Mouse (Mus musculus): ENCODE data around the gene Smim24. TPM values are rescaled to one million over a fixed set of nuclear protein-coding genes. Genes with fewer than 3 reads are reported as not detected.

Gene Smim24
- total RNA-seq, 2 experiments from 2014 or later = not detected

DNA sequence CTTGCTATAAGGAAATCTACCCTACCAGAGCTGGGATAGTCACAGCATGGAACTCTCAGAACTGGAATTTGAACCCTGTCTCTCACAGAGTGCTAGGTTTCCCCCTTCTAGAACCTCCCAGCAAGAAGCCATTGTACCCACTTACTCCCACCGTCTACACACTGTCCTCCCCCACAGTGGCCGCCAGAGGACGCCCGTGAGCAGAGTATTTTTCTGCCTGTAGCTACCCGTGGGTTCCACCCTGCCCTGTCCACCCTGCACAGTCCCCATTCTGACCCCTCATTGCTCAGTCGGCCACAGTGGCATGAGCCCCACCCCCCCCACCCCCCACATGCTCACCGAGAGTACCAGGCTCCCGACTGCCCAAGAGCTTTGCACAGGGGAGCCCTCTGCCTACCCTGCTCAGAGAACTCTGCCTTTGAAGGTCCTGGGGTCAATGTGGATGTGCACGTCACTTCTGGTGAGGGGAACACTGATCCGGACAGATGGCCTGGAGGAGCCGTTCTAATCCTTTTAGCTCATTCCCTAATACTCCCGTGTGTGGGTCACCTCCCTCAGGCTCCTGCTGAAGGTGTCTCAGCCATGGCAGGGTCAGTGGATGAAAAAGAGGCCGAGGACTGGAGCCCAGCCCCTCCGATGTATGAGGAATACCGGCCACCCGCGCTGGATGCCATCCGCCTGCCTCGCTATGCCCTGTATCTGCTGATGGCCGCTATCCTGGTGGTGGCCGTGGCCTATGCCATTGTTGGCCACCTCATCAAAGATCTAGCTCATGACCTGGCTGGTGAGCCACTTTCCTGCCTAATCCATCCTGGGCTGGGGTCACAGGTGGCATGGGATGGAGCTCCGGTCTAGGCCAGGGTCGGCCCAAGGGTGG, 2.8 kb upstream of the Smim24 start:
- peak; percentile 76 for DNase-seq (ENCODE audit: low spot score)

DNA sequence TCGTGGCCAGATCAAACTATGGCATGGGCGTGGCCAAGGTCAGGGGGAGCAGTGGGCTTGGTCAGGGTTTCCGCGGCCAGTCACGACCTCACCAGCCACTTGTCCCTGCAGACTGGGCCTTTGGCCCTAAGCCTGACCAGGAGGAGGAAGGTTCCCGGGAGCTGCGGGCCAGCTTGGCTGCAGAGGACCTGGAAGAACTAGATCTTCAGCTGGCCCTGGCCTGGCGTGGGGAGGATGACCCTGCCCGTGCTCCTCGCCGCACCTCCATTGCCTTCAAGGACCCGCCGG, 2.2 kb upstream of the Smim24 start:
- no peak for DNase-seq (ENCODE audit: low spot score)

DNA sequence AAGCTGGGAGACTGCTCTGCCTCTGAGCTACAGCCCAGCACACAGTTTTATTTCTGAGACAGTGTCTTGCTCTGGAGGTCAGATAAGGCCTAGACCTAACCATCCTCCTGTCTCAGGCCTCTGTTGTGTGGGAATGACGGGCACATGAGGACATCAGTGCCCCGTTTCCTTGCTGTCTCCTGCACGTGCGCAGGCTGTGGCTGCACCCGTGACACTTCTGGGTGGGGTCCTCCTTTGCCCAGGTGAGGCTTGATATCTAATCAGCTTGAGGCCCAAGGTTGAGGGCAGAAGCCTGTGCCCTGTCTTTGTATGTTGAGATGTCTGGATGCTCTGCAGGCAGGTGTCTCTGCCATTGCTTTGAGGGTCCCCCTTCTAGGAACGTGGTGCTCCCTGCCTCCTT, 581 bp upstream of the Smim24 start:
- no peak for DNase-seq (ENCODE audit: low spot score)

DNA sequence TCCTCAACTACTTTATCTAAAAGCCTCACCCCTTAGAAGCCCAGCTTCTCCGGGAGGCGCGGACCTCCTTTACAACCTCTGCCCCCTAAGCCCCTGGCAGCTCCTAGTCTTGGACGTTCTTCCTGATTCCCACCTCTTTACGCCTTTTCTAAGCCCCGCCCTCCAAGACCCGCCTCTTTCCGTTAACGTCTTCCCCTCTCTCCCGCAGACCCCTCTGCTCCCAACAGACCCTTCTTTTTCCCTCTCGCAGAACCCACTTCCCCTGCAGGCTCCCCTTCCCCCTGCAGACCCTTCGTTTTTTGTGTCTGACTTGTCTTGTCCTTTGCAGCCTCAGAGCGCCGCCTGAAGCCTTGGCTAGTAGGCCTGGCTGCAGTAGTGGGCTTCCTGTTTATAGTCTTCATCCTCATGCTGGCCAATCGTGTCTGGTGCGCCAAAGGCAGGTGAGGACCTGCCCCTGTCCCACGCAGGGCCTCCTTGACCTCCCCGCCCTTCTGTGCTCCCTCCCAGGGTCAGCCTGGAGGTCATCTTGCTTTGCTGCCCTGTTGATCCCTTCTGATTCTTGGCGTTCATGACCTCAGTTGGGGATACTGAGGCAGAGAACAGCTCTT, 709 bp downstream of the Smim24 start:
- DNase-seq (ENCODE audit: low spot score) = no peak

DNA sequence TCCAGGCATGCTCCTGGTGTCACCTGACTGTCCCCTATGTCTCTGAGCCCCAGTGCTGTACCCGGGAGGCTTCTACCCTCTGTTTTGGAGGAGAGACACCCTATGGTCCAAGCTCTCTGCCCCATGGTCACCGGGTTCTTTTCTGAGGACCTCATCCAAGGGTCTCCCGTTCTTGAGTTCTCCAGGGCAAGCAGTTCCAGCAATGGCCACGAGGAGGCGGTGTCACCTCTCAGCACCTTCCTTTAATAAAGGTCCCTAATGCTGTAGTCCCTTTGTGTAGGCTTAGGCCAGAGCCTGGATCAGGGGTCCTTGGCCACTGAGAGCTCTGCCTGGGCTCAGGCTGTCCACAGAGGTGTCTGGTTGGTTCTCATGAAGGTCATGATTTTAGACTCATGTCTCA, 2.3 kb downstream of the Smim24 start:
- no peak for DNase-seq (ENCODE audit: low spot score)

DNA sequence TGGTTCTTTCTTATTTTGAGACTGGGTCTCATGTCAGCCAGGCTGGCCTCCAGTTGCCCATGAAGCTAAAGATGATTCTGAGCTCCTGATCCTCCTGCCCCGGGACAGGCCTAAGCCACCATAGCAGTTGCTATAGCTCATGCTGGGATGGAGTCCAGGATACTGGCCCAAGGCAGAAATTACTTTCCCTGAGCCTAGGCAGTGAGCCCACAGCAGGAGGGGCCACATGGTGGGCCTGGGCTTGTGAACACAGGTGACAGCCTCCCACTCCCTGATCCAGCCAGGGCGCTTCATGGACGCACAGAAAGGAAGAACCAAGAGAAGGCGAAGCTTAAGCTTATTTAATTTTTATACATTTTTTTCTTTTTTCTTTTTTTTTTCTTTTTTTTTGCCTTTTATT, 3.0 kb downstream of the Smim24 start:
- no peak for DNase-seq (ENCODE audit: low spot score)

DNA sequence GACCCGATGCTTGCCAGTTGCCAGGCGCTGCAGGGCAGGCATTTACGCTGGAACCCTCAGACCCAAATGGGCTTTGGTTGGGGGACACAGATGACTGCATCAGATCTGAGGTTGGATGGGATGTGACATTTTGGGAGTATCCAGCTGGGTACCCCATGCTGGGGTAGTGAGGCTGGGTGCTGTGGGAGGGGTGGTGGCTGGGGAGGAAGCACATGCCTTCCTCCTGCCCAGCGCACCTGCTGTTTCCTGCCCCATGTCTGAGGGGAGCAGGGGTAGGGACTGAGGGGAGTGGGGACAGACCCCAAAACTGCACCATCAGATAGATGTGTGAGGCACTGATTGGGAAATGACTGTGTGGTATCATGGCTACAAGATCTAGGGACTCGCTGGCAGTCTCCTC, 3.9 kb downstream of the Smim24 start:
- DNase-seq (ENCODE audit: low spot score) = no peak

DNA sequence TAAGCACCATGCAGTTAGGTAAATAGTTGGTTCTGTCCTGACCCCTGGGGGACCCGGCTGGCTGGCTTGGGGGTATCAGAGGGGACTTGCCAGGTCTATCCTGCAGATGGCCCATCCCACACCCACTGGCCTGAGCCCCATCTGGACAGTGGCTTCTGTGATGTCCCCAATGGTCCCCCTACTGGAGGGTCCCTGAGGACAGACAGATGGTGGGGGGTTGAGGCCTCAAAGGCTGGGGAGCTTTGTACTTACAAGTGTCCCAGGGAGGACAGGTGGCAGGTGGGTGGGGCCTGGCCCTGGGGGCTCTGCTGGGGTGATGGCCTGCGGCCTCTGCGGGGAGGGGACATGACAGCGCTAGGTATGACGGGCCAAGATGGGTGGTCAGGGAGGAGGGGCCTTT, 6.4 kb downstream of the Smim24 start:
- DNase-seq (ENCODE audit: low spot score) = no peak

DNA sequence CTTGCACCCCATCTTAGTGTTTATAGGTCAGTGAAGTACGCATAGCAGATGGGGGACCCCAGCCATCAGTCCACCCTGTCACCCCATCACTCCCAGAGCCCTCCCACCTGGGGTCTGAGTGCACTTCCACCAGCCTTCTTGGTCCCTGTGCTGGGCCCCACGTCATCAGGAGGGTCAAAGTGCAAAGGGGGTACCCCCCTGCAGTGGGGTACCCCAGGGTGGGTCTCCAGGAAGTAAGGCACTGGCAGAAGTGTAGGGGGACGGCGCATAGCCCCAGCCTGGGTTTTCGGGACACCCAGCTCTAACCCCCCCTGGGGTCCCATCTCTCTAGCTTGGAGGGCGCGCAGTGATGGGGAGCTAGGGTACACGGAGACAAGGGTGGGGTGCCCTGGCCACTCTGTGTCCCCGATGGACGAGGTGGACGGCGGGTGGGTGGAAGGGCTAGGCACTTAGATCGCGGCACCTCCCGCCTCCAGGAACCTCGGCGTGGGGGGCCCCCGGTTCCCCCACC, 7.0 kb downstream of the Smim24 start:
- no peak for DNase-seq (ENCODE audit: low spot score)

DNA sequence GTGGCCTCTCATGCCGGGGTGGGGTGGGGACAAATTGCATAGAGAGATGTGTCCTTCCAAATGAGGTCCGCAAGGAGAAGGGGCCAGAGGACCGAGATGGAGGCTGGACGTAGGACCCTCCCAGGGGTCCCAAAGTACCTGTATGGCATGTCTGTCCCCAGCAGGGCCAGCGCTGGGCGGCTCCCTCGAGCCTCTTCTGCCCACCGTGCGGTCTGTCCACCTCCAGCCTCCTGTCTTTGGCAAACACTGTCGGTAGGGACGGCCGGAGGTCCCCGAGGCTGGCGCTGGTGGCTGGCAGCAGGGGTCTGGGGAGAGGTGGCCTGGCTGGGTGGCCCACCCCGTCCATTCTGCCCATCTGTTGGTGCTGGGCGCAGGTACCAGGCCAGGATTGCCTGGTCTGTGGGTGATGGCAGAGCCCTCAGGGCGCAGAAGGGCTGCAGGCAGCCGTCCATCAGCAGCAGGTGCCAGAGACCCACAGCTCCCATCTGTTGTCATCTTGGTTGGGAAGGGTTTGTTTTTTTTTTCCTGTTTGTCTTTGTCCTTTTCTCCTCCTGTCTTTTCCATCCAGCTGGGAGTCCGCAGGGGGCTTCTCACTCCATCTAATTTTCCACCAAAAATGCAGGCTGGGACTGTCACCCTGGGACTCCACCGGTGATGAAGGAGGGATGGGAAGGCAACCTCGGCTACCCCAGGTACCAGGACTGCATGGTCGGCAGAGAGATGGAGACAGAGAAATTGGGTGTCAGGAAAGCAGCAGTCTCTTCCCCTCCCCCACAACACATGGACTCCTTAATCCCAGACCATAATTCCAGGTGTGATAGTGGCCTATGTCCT, 7.7 kb downstream of the Smim24 start:
- no peak for DNase-seq (ENCODE audit: low spot score)

DNA sequence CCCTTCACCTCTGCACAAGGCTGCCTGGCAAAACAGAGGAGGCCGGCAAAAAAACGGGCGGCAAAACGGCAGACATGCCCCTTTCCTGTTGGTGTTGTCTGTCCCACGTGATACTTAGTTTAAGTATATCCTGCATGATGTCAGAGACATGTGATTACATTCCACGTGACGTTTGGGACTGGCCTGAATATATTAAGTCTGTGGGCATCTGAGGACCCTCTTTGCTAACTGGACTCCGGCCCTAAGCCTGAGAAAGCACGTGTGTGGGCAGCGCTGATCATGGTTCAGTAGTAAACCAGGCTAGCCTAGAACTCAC, 8.3 kb downstream of the Smim24 start:
- no peak for DNase-seq (ENCODE audit: low spot score)

DNA sequence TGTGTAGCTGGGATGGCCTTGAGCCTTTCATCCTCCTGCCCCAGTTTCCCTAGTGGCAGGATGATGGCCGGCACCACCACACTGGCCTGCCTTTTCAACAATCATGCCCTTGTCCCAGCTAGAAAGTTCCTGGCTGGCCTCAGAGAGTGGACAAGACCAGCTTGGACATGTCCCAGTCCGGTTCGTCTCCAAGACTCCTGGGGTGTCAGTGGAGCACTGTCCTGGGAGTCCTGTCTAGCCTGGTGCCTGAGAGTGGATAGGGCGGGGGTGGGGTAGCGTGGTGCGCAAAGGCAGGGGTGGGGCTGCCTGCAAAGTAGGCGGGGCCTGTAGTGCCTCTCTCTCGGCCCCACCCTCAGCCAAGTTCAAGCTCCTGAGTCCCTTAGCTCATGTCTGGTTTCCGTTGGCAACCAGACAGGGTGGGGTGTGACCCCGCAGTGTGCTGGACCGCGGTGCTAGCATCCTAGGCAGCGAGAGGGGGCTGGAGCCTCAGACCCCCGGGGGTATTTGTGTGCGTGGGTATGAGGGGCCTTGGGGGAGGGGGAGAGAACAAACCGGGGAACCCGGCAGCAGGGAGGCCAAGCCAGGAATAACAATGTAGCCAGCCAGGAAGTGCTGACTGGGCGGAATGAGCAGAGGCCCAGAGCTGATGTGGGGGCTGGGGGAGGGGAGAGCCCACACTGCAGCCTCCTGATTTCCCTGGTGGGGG, 8.8 kb downstream of the Smim24 start:
- peak; percentile 77 for DNase-seq (ENCODE audit: low spot score)

DNA sequence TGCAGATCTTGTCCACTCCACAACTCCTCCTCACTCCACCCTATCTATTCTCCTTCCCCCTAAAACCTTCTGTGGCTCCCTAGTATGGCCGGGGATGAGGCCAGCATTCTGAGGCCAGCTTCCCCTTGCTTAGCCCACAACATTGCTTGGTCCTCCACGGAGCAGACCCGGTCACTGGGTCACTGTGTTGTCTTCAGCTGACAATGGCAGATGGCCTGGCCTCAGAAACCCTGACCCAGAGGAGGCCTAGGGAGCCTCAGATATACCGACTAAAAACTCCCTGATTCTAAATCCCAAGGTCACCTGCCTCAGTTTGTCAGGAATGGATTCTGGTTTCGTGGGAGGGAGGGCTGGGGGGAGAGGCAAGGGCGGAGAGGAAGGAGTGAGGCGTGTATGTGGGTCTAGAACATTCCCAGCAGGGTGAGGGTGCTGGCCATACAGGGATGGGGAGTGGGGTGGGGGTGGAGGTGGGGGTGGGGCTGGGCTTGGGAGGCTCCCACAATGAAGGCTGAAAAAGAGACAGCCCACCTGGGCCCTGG, 9.4 kb downstream of the Smim24 start:
- DNase-seq (ENCODE audit: low spot score) = no peak

DNA sequence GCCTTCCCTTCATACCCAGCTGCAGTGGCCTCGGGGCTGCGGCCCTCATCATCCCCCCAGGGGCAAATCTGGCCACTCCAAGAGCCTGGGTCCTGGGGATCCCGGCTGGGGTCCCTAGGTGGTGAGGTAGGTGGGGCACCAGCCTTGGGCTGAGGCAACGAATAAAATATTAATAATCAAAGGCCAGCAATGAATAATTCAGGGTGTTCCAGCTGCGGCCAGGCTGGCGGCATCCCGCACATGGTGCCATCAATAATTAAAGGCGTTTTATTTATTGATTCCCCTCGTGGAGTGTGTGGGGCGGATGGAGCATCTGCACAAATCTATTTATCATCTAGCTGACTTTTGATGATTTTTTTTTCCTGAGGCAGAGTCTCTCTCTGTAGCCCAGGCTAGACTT, 10.7 kb downstream of the Smim24 start:
- DNase-seq (ENCODE audit: low spot score) = no peak

DNA sequence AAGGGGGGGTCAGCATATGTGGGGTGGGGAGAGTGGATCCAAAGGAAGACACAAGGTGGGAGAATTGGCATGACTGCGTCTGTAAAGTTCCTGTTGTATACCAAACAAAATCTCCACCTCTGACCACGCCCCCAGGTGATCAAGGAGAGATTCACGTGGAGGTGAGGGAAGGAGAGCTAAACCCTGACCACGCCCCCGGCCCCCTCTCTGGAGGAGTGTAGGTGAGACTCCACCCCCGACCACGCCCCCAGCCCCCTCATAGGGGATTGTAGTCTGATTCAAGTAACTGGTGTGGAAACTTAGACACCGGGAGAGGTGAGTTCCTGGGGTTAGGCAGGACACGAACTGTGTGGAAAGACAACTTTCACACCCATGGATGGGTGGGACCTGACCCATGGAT, 11.2 kb downstream of the Smim24 start:
- DNase-seq (ENCODE audit: low spot score) = no peak

DNA sequence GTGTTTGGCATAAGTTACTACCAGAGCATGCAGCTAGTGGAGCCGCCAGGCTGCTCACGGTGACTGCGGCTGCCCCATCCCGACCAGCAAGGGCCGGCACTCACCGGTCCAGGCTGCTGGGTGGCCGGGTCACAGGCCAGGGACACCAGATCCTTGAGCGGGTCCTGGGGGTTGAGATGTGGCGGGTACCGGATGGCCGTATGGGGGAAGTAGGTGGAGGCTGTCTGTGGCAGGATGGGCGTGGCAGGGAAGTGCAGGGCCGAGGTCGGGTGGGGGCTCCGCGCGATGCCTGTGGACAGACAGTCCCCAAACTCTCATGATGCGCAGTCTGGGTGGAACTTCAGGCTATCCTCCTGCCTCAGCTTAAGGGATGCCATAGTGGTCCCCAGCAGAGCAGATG, 11.9 kb downstream of the Smim24 start:
- DNase-seq (ENCODE audit: low spot score) = no peak

DNA sequence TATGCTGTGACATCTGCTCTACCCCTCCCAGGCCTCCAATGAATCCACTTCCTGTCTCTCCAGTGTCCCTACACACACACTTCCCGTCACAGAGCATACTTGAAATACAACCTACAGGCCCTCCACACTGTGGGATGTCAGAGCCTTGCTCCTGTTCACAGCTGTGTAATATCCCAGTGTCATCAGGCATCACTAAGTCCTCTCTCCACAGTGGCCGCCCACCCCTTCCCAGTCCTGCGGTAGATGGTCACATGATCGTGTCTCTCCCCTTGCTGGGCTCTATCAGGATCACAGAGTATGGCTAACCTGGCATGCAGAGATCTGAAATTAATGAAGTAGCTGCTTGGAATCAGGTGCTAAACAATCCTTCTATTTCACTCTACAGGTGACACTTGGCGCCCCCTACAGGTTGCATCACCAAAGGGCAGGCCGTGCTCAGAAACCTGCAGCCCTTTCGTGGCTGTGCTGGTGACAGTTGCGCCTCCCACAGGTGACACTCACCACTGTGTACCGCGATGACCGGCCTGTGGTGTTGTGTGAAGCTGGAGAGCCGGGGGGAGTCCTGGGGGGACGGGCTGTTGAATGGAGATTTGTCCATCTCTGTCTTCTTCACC, 12.8 kb downstream of the Smim24 start:
- DNase-seq (ENCODE audit: low spot score) = no peak

DNA sequence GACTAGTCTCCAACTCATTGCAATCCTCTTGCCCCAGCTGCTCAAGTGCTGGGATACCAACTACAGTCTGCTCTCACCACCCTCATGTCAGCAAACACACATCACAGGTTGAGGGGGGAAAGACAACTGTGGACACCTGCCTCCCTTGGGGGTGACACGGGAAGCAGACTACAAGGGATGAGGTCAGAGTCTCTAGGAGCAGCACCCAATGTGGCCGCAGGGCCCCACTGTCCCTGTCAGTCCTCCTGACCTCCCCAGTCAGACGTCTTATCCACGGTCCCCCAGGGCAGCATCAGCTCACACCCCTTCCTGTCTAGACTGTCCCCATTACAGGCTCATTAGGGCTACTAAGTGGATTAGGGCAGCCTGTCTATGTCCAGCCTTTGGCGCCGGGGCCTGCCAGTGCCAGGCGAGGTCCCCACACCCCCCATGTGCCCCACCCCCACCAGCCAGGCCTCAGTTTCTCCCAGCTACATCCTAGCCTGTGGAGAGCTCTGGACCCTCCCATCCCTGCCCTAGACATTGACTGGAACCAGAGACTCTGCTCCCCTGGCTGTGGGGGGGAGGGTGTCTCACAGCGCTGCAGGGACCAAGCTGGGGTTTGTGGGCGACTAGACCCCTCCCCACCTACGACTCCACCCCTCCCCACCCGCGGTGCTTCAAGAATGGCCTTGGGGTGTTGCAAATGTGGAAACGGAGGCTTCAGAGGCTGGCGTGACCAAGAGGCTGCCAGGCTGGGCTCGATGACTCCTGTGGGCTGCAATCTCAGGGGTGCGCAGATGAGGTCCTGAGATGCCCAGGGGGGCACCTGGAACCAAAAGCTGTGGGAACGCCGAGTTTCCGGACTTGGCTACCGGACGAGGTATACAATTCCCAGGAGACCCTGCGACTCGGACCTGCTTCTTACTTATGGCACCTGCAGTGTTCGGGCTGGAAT, 13.9 kb downstream of the Smim24 start:
- peak; percentile 9 for DNase-seq (ENCODE audit: low spot score)

DNA sequence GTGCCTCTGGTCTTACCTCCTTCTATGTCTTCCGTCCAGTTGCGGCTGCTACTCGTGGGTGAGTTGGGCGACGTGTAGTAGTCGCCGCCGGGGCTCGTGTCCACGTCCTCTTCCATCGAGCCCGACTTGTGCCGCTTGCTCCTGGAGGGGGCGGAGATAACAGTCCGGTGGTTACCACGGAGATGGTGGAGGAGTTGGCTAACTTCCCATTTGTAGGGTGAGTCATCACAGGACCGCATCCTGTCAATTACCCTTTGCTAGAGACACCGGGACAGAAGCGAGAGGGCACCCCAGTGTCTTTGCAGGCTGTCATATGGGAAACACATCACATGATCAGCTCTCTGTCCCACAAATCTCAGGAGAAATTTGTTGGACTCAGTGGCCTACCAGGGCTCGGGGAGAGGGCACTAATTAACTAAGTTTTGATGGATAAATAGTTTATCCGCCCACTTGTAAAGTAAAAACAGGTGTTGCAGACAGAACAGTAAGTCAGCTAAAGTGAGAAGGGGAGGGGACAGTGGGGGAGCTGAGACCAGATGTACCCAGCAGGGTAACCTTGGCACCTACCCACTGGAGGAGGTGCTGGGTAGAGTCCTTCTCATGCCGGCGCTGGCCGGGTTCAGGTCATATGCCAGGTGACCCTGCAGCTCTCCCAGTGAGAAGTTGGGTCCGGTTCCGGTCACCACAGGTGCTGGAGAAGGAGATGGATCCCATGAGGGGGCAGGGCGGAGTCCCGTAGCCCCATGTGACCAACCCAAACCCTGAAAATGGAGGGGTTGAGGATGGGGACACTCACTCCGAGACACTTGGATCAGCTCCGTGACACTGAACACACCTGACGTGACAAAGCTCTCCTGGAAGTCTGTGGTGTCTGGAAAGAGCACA, 14.9 kb downstream of the Smim24 start:
- DNase-seq (ENCODE audit: low spot score) = peak; percentile 85
